Mouse (Mus musculus): ENCODE measurements around the gene Hrc. TPM values are rescaled to one million over a fixed set of nuclear protein-coding genes. Genes with fewer than 3 reads are reported as not detected.

Gene Hrc
- total and polyA plus RNA-seq, 3 experiments, result 0.22 TPM; not detected in 2

- Histone ChIP-seq H3K79me2 (ENCODE audit: control insufficient read depth, insufficient read depth, low read length, poor library complexity) (no peaks in the 10 kb centered on the region; the same call in 1 of the 2 replicates), H3K4me3 (ENCODE audit: control insufficient read depth in 1 of 2, insufficient read depth in 1 of 2, low read depth in 2 of 2, low read length in 2 of 2) (no peak overlapping the region), H3K27ac (ENCODE audit: control insufficient read depth, low read depth, low read length) (no peak overlapping the region), H3K9me3 (replicated peaks; ENCODE audit: insufficient read depth, low read length) (no peaks in the 10 kb centered on the region), H3K27me3 (ENCODE audit: control insufficient read depth in 1 of 2, insufficient read depth in 2 of 2, low read length in 2 of 2) (no peaks in the 10 kb centered on the region), H3K4me1 (ENCODE audit: control insufficient read depth in 1 of 2, insufficient read depth in 2 of 2, low read length in 2 of 2) (peaks cover 0 to 22% of the 10 kb centered on the region in 2 experiments; a peak in 2 of 4 replicates), H3K36me3 (ENCODE audit: control insufficient read depth in 1 of 2, insufficient read depth in 2 of 2, low read length in 2 of 2) (peaks cover 5 to 7% of the 10 kb centered on the region in 2 experiments), H3K9ac (ENCODE audit: control insufficient read depth, low read depth, low read length, poor library complexity, severe bottlenecking) (no peak overlapping the region)
- no peak for DNase-seq (ENCODE audit: low read depth, low spot score)
- TF ChIP-seq HCFC1 (IDR thresholded peaks at IDR 0.05; ENCODE audit: low read depth, low read length) (no peak), MYB (IDR thresholded peaks at IDR 0.05; ENCODE audit: low read depth, low read length) (no peak), MAX (IDR thresholded peaks at IDR 0.05; ENCODE audit: low read length) (no peak), SIN3A (IDR thresholded peaks at IDR 0.05; ENCODE audit: low read length) (no peak), TCF12 (IDR thresholded peaks at IDR 0.05; ENCODE audit: low read depth, low read length) (no peak), POLR2AphosphoS5 (IDR thresholded peaks at IDR 0.05; ENCODE audit: borderline replicate concordance, low read depth, low read length) (no peak), NELFE (IDR thresholded peaks at IDR 0.05; ENCODE audit: low read depth, low read length) (no peak), GABPA (IDR thresholded peaks at IDR 0.05; ENCODE audit: low read depth, low read length) (no peak), CHD2 (IDR thresholded peaks at IDR 0.05; ENCODE audit: low read length) (no peak), EP300 (IDR thresholded peaks at IDR 0.05; ENCODE audit: low read depth in 1 of 2, low read length in 2 of 2) (no peak), MYC (IDR thresholded peaks at IDR 0.05; ENCODE audit: low read depth, low read length) (no peak), TBP (IDR thresholded peaks at IDR 0.05; ENCODE audit: low read depth, low read length) (no peak), ELF1 (IDR thresholded peaks at IDR 0.05; ENCODE audit: low read depth, low read length) (no peak), MXI1 (IDR thresholded peaks at IDR 0.05; ENCODE audit: low read depth, low read length) (no peak), MAZ (IDR thresholded peaks at IDR 0.05; ENCODE audit: low read depth, low read length) (no peak), POLR2A (IDR thresholded peaks at IDR 0.05; ENCODE audit: control insufficient read depth in 1 of 2, insufficient read depth in 1 of 2, low read depth in 1 of 2, low read length in 2 of 2, poor library complexity in 1 of 2) (no peak), ZMIZ1 (IDR thresholded peaks at IDR 0.05; ENCODE audit: low read depth, low read length) (no peak)
Measured at GRCm38 (mm10) chr7:45369022-45369745, 34.1 kb downstream of the Hrc start.

- peak overlapping the region; percentile 25 to 57; a peak in 3 of 4 replicates for H3K4me3 ChIP-seq (ENCODE audit: control insufficient read depth in 1 of 2, insufficient read depth in 1 of 2, low read depth in 2 of 2, low read length in 2 of 2)
- H3K9me3 ChIP-seq (replicated peaks; ENCODE audit: insufficient read depth, low read length), result no peaks in the 10 kb centered on the region
- TF ChIP-seq BHLHE40 (IDR thresholded peaks at IDR 0.05; ENCODE audit: borderline replicate concordance, low read depth, low read length), result no peak
- TF ChIP-seq ZMIZ1 (IDR thresholded peaks at IDR 0.05; ENCODE audit: low read depth, low read length), result no peak
- TF ChIP-seq CHD1 (IDR thresholded peaks at IDR 0.05; ENCODE audit: low read depth, low read length), result no peak
- no peak for TF ChIP-seq MEF2A (IDR thresholded peaks at IDR 0.05; ENCODE audit: extremely low read depth, insufficient replicate concordance, low read depth, low read length, poor library complexity, severe bottlenecking)
- TF ChIP-seq TCF12 (IDR thresholded peaks at IDR 0.05; ENCODE audit: low read depth, low read length), result no peak
- TF ChIP-seq ZNF384 (IDR thresholded peaks at IDR 0.05; ENCODE audit: low read depth, low read length), result no peak
- no peak for TF ChIP-seq CHD2 (IDR thresholded peaks at IDR 0.05; ENCODE audit: low read length)
- TF ChIP-seq SIN3A (IDR thresholded peaks at IDR 0.05; ENCODE audit: low read length), result no peak
- no peak for TF ChIP-seq ETS1 (IDR thresholded peaks at IDR 0.05; ENCODE audit: low read depth, low read length)
- TF ChIP-seq NELFE (IDR thresholded peaks at IDR 0.05; ENCODE audit: low read depth, low read length), result no peak
- TF ChIP-seq POLR2AphosphoS5 (IDR thresholded peaks at IDR 0.05; ENCODE audit: borderline replicate concordance, low read depth, low read length), result no peak
- TF ChIP-seq JUND (IDR thresholded peaks at IDR 0.05; ENCODE audit: low read depth, low read length), result no peak
- TF ChIP-seq USF2 (IDR thresholded peaks at IDR 0.05; ENCODE audit: borderline replicate concordance in 1 of 2, insufficient read depth in 1 of 2, low read depth in 1 of 2, low read length in 2 of 2), result no peak
- TF ChIP-seq EP300 (IDR thresholded peaks at IDR 0.05; ENCODE audit: low read depth in 1 of 2, low read length in 2 of 2), result no peak
- TF ChIP-seq TBP (IDR thresholded peaks at IDR 0.05; ENCODE audit: low read depth, low read length), result no peak
- no peak overlapping the region; the same call in 1 of the 2 replicates for H3K9ac ChIP-seq (ENCODE audit: control insufficient read depth, low read depth, low read length, poor library complexity, severe bottlenecking)
- no peak for DNase-seq (ENCODE audit: low read depth, low spot score)
- no peaks in the 10 kb centered on the region for H3K27me3 ChIP-seq (ENCODE audit: control insufficient read depth in 1 of 2, insufficient read depth in 2 of 2, low read length in 2 of 2)
- H3K27ac ChIP-seq (ENCODE audit: control insufficient read depth, low read depth, low read length), result no peak overlapping the region
- H3K36me3 ChIP-seq (ENCODE audit: control insufficient read depth in 1 of 2, insufficient read depth in 2 of 2, low read length in 2 of 2), result peaks cover 7 to 12% of the 10 kb centered on the region in 2 experiments
- peaks cover 0 to 22% of the 10 kb centered on the region in 2 experiments; a peak in 2 of 4 replicates for H3K4me1 ChIP-seq (ENCODE audit: control insufficient read depth in 1 of 2, insufficient read depth in 2 of 2, low read length in 2 of 2)
- no peaks in the 10 kb centered on the region; the same call in 1 of the 2 replicates for H3K79me2 ChIP-seq (ENCODE audit: control insufficient read depth, insufficient read depth, low read length, poor library complexity)
Measured at GRCm38 (mm10) chr7:45369836-45370474, 34.9 kb downstream of the Hrc start.
